Mouse (Mus musculus) liver, embryonic 16.5 days (tissue): ENCODE measurements around the gene Tkfc. TPM values are rescaled to one million over a fixed set of nuclear protein-coding genes. Genes with fewer than 3 reads are reported as not detected.

ENCODE experiments used
- ATAC-seq: fragments of 200-750 bp; cut with Nextera tagmentation; 2 replicates; pipeline ENCODE4 v1.8.0; 2017; ENCODE audit warnings: low read depth, mild to moderate bottlenecking, moderate number of reproducible peaks, moderate library complexity
- H3K27ac ChIP-seq: fragments of 300-500 bp; sonication (generic); 2 replicates; pipeline ENCODE4 v1.5.1; 2014; ENCODE audit warnings: mild to moderate bottlenecking, low read length
- H3K27me3 ChIP-seq: fragments of 300-500 bp; sonication (generic); 2 replicates; pipeline ENCODE4 v1.6.1; 2014; ENCODE audit warnings: low read depth, low read length, mixed read lengths; ENCODE audit not compliant: control insufficient read depth, insufficient read depth
- H3K36me3 ChIP-seq: fragments of 300-500 bp; sonication (generic); 2 replicates; pipeline ENCODE4 v1.6.1; 2014; ENCODE audit warnings: mild to moderate bottlenecking; ENCODE audit not compliant: control insufficient read depth, insufficient read depth
- H3K4me1 ChIP-seq: fragments of 300-500 bp; sonication (generic); 2 replicates; pipeline ENCODE4 v1.6.1; 2014; ENCODE audit warnings: low read depth, low read length, mixed read lengths; ENCODE audit not compliant: control insufficient read depth
- H3K4me2 ChIP-seq: fragments of 300-500 bp; sonication (generic); 2 replicates; pipeline ENCODE4 v1.6.1; 2014; ENCODE audit warnings: low read depth, low read length, mixed read lengths
- H3K4me3 ChIP-seq: fragments of 300-500 bp; sonication (generic); 2 replicates; pipeline ENCODE4 v1.5.1; 2014; ENCODE audit warnings: low read depth, mild to moderate bottlenecking, low read length
- H3K9ac ChIP-seq: fragments of 300-500 bp; sonication (generic); 2 replicates; pipeline ENCODE4 v1.6.1; 2014; ENCODE audit warnings: low read depth, low read length
- H3K9me3 ChIP-seq: fragments of 300-500 bp; sonication (generic); replicated peaks from 2 replicates; pipeline ENCODE4 v1.6.1; 2016; ENCODE audit warnings: low read length; ENCODE audit not compliant: control insufficient read depth
- WGBS: fragments of 180-500 bp; shearing (Covaris S2); extraction: QIAGEN DNeasy Blood & Tissue Kit; methylation state at CpG from one replicate; pipeline ENCODE4 v1.1.7; 2014; ENCODE audit not compliant: insufficient replicate concordance; 5-methylcytosine and 5-hydroxymethylcytosine counted together
- polyA plus RNA-seq: library from polyadenylated mRNA; unstranded; fragments of >200 nt; fragmentation: Nextera tagmentation; extraction: Ambion mirVana; gene quantifications from 2 replicates; pipeline ENCODE4 v1.2.1, GENCODE M21; 2015

Gene Tkfc
- polyA plus RNA-seq: 39.7 and 47.8 TPM in 2 replicates

GRCm38 (mm10) chr19:10605293-10605900 is at the start of gene Tkfc, which contains the start of gene Ddb1:
Gene Tkfc, minus strand, starts transcription at chr19:10605654.
Gene Ddb1, plus strand, starts transcription at chr19:10605327.
- H3K27ac ChIP-seq: peak within 1 kb of the TSS; percentile 97
- no peaks in the 10 kb centered on the region for H3K9me3 ChIP-seq
- ATAC-seq: peak; percentile 97
- H3K4me1 ChIP-seq: peaks cover 38% of the 10 kb centered on the region
- under 1% methylated on average over 48 of the region's 49 CpGs for WGBS
- peak within 1 kb of the TSS; percentile 77 for H3K4me2 ChIP-seq
- peak within 1 kb of the TSS; percentile 96 for H3K4me3 ChIP-seq
- peak within 1 kb of the TSS; percentile 97 for H3K9ac ChIP-seq
- peaks cover 25% of the 10 kb centered on the region for H3K36me3 ChIP-seq
- H3K27me3 ChIP-seq: no peaks in the 10 kb centered on the region

DNA sequence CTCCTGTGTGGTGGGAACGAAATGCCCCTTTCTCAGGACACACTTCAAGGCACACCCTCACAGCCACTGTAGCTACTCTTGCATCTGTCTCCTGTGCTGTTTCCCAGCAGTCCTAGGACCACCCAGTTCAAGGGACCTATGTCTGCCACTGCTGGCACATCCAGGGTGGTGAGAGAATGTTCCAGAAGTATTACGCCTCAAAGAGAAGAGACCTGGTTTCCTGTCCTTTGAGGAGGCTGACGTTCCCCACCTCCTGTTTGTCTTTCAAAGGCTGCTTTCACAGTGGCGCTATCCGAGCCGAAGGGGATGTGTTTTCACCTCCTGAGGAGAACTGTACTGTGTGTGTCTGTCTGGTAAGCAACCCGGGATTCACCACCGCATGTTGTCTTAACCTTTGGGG is 42.7 kb upstream of the Tkfc start:
- H3K9ac ChIP-seq: no peak overlapping the region
- no peaks in the 10 kb centered on the region for H3K9me3 ChIP-seq
- WGBS: 67% methylated on average over 8 of the region's 8 CpGs
- ATAC-seq: no peak
- H3K4me1 ChIP-seq: peaks cover 4% of the 10 kb centered on the region
- H3K36me3 ChIP-seq: no peaks in the 10 kb centered on the region; the same call in none of the 2 replicates
- no peak overlapping the region for H3K4me2 ChIP-seq
- H3K27ac ChIP-seq: no peak overlapping the region
- H3K27me3 ChIP-seq: no peaks in the 10 kb centered on the region
- H3K4me3 ChIP-seq: no peak overlapping the region

- peaks cover 5% of the 10 kb centered on the region for H3K4me1 ChIP-seq
- no peaks in the 10 kb centered on the region for H3K27me3 ChIP-seq
- H3K4me3 ChIP-seq: no peak overlapping the region
- no peaks in the 10 kb centered on the region; the same call in 1 of the 2 replicates for H3K36me3 ChIP-seq
- no peak for ATAC-seq
- H3K27ac ChIP-seq: no peak overlapping the region
- H3K4me2 ChIP-seq: no peak overlapping the region
- no peaks in the 10 kb centered on the region for H3K9me3 ChIP-seq
- 81% methylated on average over 2 of the region's 2 CpGs for WGBS
- no peak overlapping the region for H3K9ac ChIP-seq
These were observed 40.2 kb upstream of the Tkfc start for GRCm38 (mm10) chr19:10645616-10646015.

GRCm38 (mm10) chr19:10640589-10641378 is 35.3 kb upstream of the Tkfc start:
- Histone ChIP-seq H3K27ac (no peak overlapping the region), H3K9ac (no peak overlapping the region), H3K4me3 (no peak overlapping the region), H3K27me3 (no peaks in the 10 kb centered on the region), H3K4me1 (peaks cover 27% of the 10 kb centered on the region), H3K4me2 (no peak overlapping the region), H3K9me3 (no peaks in the 10 kb centered on the region), H3K36me3 (no peaks in the 10 kb centered on the region)
- 46% methylated on average over 13 of the region's 13 CpGs for WGBS
- no peak for ATAC-seq

- peak overlapping the region; percentile 26; the same call in 1 of the 2 replicates for H3K4me2 ChIP-seq
- H3K4me3 ChIP-seq: no peak overlapping the region
- no peaks in the 10 kb centered on the region for H3K27me3 ChIP-seq
- WGBS: 10% methylated on average over 5 of the region's 5 CpGs
- H3K27ac ChIP-seq: 0 out of 2 replicates have a peak overlapping the region, but pooled peaks have one; percentile 42
- ATAC-seq: peak; percentile 58; the same call in 1 of the 2 replicates
- H3K9me3 ChIP-seq: no peaks in the 10 kb centered on the region
- H3K9ac ChIP-seq: no peak overlapping the region
- H3K36me3 ChIP-seq: no peaks in the 10 kb centered on the region
- H3K4me1 ChIP-seq: peaks cover 34% of the 10 kb centered on the region
These were observed 34.6 kb upstream of the Tkfc start for GRCm38 (mm10) chr19:10640080-10640479.

DNA sequence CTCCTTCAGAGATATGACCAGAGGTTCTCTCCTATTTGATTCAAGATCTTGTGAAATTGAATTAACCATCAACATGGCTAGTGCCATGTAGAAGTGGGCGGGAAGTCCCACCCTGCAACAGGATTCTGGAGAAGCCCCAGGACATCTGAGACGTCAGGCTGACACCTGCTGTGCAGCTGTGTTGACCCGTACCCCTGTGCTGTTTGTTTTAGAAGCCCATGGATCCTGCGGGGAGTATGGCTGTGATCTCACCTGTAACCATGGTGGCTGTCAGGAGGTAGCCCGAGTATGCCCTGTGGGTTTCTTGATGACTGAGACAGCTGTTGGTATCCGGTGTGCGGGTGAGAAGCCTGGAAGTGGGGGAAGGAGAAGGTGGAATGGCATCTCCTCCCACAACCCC is 32.4 kb upstream of the Tkfc start:
- Histone ChIP-seq H3K27ac (no peak overlapping the region), H3K36me3 (no peaks in the 10 kb centered on the region), H3K4me3 (no peak overlapping the region), H3K9me3 (no peaks in the 10 kb centered on the region), H3K9ac (no peak overlapping the region), H3K4me1 (peaks cover 52% of the 10 kb centered on the region), H3K4me2 (no peak overlapping the region), H3K27me3 (no peaks in the 10 kb centered on the region)
- ATAC-seq: no peak
- 64% methylated on average over 7 of the region's 7 CpGs for WGBS

DNA sequence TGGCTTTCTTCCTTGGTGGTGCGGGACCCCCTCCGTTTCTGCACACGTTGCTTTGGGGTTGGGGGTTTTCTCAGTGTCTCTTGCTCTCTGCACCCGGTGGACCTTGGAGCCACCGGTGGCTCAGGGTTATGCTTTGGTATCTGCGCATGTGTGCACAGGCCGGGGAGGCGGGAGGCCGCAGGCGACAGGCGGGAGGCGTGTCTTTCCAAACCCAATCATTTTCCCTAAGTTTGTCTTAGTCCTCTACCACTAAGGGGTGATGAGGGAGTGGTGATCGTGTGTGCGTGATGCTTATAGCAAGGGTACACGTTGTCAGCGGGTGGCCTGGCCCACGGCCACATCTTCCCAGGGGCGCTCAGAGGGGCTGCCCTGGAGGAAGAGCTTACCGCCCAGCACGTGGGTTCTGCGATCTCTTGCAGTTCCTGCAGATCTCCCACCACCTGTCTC is 29.4 kb upstream of the Tkfc start:
- WGBS: 5% methylated on average over 21 of the region's 21 CpGs
- no peaks in the 10 kb centered on the region for H3K9me3 ChIP-seq
- peak overlapping the region; percentile 96 for H3K4me2 ChIP-seq
- peak overlapping the region; percentile 78 for H3K9ac ChIP-seq
- peaks cover 5% of the 10 kb centered on the region for H3K36me3 ChIP-seq
- peak overlapping the region; percentile 67 for H3K4me3 ChIP-seq
- peak; percentile 90 for ATAC-seq
- peak overlapping the region; percentile 79 for H3K27ac ChIP-seq
- H3K27me3 ChIP-seq: no peaks in the 10 kb centered on the region
- peaks cover 46% of the 10 kb centered on the region for H3K4me1 ChIP-seq

DNA sequence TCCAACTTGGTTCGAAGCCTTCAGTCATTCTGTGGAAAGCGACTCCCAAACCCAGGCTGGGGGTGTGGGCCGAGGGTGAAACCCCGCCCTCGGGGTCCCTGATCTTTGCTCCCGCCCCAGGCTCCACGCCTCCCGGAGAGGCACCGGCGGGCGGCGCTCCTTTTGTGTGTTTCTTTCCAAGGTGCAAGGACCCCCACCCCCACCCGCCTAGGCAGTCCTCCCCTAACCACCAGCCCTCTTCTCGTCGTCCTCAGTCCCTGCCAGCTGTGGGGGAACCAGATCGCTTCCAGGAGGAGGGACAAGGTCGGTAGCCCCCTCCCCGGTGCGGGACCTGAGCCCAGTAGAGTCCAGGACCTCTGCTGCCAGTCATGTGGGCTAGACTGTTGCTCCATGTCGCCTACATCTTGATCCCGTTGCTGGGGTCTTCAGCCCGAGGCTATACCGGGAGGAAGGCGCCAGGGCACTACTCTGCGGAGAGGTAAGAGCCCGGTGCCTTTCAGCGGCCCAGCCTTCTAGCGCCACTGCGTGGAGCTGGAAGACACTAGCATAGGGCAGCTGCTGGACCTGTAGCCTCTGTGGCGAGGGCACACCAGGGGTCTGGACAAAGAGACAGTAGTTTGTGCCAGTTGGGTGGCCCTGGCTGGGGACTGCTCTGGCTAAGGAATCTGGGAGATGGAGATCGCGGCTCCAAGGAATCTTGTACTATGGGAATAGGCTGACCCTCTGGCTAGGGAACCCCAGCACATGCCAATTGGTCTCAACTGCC is 28.8 kb upstream of the Tkfc start, which contains the start of gene Vwce:
TSS of gene Vwce (plus strand) at position 108 of the 766 bp plus-strand sequence.
- Histone ChIP-seq H3K4me3 (peak within 1 kb of the TSS; percentile 67), H3K9me3 (no peaks in the 10 kb centered on the region), H3K36me3 (peaks cover 11% of the 10 kb centered on the region), H3K27ac (peak within 1 kb of the TSS; percentile 79), H3K9ac (peak within 1 kb of the TSS; percentile 78), H3K27me3 (no peaks in the 10 kb centered on the region), H3K4me1 (peaks cover 46% of the 10 kb centered on the region), H3K4me2 (peak within 1 kb of the TSS; percentile 96)
- ATAC-seq: peak; percentile 73
- WGBS: 2% methylated on average over 32 of the region's 32 CpGs
